Mouse (Mus musculus) MEL (cell line): Measurements from ENCODE around the gene Eif2b3. TPM values are rescaled to one million over a fixed set of nuclear protein-coding genes. Genes with fewer than 3 reads are reported as not detected.
A peak's percentile ranks its signal among the peaks of the same experiment; 100 is the strongest.

ENCODE experiments used
- DNase-seq: peaks from one replicate; pipeline ENCODE4 v3.0.0; 2011; ENCODE audit warnings: low read depth, low spot score
- H3K27ac ChIP-seq: 2 replicates; pipeline ENCODE4 v1.5.1; 2012; ENCODE audit warnings: low read depth, mild to moderate bottlenecking, control low read depth, low read length, moderate library complexity; ENCODE audit not compliant: control insufficient read depth
- H3K27me3 ChIP-seq, 2 experiments: fragments of 150-350 bp in 1 of 2; sonication (generic) in 1 of 2; 2 replicates each; pipeline ENCODE4 v1.6.1; 2012; ENCODE audit warnings: low read length in 2 of 2, mild to moderate bottlenecking in 2 of 2, improper control_type of control experiment in 1 of 2, moderate library complexity in 1 of 2; ENCODE audit not compliant: insufficient read depth in 2 of 2, control insufficient read depth in 1 of 2
- H3K36me3 ChIP-seq, 2 experiments: 2 replicates each; pipeline ENCODE4 v1.6.1; 2012 to 2014; ENCODE audit warnings: low read length in 2 of 2, improper control_type of control experiment in 1 of 2, inconsistent platforms in 1 of 2, mild to moderate bottlenecking in 1 of 2; ENCODE audit not compliant: insufficient read depth in 2 of 2, control insufficient read depth in 1 of 2
- H3K4me1 ChIP-seq, 2 experiments: fragments of 150-350 bp in 1 of 2; sonication (generic) in 1 of 2; 2 replicates each; pipeline ENCODE4 v1.6.1; 2012; ENCODE audit warnings: low read length in 2 of 2, improper control_type of control experiment in 1 of 2, mild to moderate bottlenecking in 1 of 2; ENCODE audit not compliant: insufficient read depth in 2 of 2, control insufficient read depth in 1 of 2
- H3K4me3 ChIP-seq, 2 experiments: fragments of 150-350 bp in 1 of 2; sonication (generic) in 1 of 2; 2 replicates each; pipeline ENCODE4 v1.5.1; 2012; ENCODE audit warnings: low read depth in 2 of 2, low read length in 2 of 2, mild to moderate bottlenecking in 2 of 2, moderate library complexity in 2 of 2, control low read depth in 1 of 2, improper control_type of control experiment in 1 of 2; ENCODE audit not compliant: control insufficient read depth in 1 of 2, insufficient read depth in 1 of 2
- H3K79me2 ChIP-seq: 2 replicates; pipeline ENCODE4 v1.6.1; 2012; ENCODE audit warnings: mild to moderate bottlenecking, low read length, moderate library complexity; ENCODE audit not compliant: control insufficient read depth, poor library complexity, insufficient read depth
- H3K9ac ChIP-seq: 2 replicates; pipeline ENCODE4 v1.6.1; 2012; ENCODE audit warnings: low read depth, mild to moderate bottlenecking, control low read depth, low read length, moderate library complexity; ENCODE audit not compliant: control insufficient read depth, poor library complexity, severe bottlenecking
- H3K9me3 ChIP-seq: fragments of 150-350 bp; sonication (generic); replicated peaks from 2 replicates; pipeline ENCODE4 v1.6.1; 2012; ENCODE audit warnings: mild to moderate bottlenecking, low read length, improper control_type of control experiment, moderate library complexity; ENCODE audit not compliant: insufficient read depth
- E2F4 ChIP-seq: IDR thresholded peaks from 2 replicates; pipeline ENCODE4 v1.6.1; 2011; ENCODE audit warnings: low read depth, low read length, improper control_type of control experiment, borderline replicate concordance
- ELF1 ChIP-seq: IDR thresholded peaks from 2 replicates; pipeline ENCODE4 v1.6.1; 2014; ENCODE audit warnings: low read depth, mild to moderate bottlenecking, inconsistent platforms, low read length, improper control_type of control experiment, moderate library complexity
- EP300 ChIP-seq, 2 experiments: IDR thresholded peaks; 2 replicates each; pipeline ENCODE4 v1.6.1; 2011; ENCODE audit warnings: improper control_type of control experiment in 2 of 2, low read length in 2 of 2, low read depth in 1 of 2, mild to moderate bottlenecking in 1 of 2
- GABPA ChIP-seq: IDR thresholded peaks from 2 replicates; pipeline ENCODE4 v1.6.1; 2012; ENCODE audit warnings: low read depth, mild to moderate bottlenecking, inconsistent platforms, low read length, improper control_type of control experiment, moderate library complexity
- GATA1 ChIP-seq: IDR thresholded peaks from 2 replicates; pipeline ENCODE4 v1.6.1; 2011; ENCODE audit warnings: low read depth, low read length, improper control_type of control experiment
- HCFC1 ChIP-seq: IDR thresholded peaks from 2 replicates; pipeline ENCODE4 v1.6.1; 2012; ENCODE audit warnings: low read depth, mild to moderate bottlenecking, inconsistent platforms, low read length, improper control_type of control experiment, moderate library complexity
- KAT2A ChIP-seq: conservative IDR thresholded peaks from 2 replicates; pipeline ENCODE4 v1.6.1; 2012; ENCODE audit warnings: low read depth, low read length, improper control_type of control experiment, inconsistent platforms
- MAFK ChIP-seq: IDR thresholded peaks from 2 replicates; pipeline ENCODE4 v1.6.1; 2011; ENCODE audit warnings: low read depth, mild to moderate bottlenecking, low read length, improper control_type of control experiment, borderline replicate concordance
- MAZ ChIP-seq: IDR thresholded peaks from 2 replicates; pipeline ENCODE4 v1.6.1; 2012; ENCODE audit warnings: low read depth, mild to moderate bottlenecking, inconsistent platforms, low read length, improper control_type of control experiment
- MYC ChIP-seq: IDR thresholded peaks from 2 replicates; pipeline ENCODE4 v1.6.1; 2011; ENCODE audit warnings: low read depth, mild to moderate bottlenecking, low read length, improper control_type of control experiment, moderate library complexity
- NELFE ChIP-seq: IDR thresholded peaks from 2 replicates; pipeline ENCODE4 v1.6.1; 2011; ENCODE audit warnings: low read depth, low read length, improper control_type of control experiment
- POLR2A ChIP-seq, 2 experiments: IDR thresholded peaks; 2 replicates each; pipeline ENCODE4 v1.6.1; 2011 to 2012; ENCODE audit warnings: low read length in 2 of 2, mild to moderate bottlenecking in 2 of 2, control low read depth in 1 of 2, improper control_type of control experiment in 1 of 2, low read depth in 1 of 2, moderate library complexity in 1 of 2; ENCODE audit not compliant: control insufficient read depth in 1 of 2, insufficient read depth in 1 of 2, poor library complexity in 1 of 2
- SIN3A ChIP-seq: IDR thresholded peaks from 2 replicates; pipeline ENCODE4 v1.6.1; 2012; ENCODE audit warnings: low read length, improper control_type of control experiment, inconsistent platforms
- TAL1 ChIP-seq: IDR thresholded peaks from 2 replicates; pipeline ENCODE4 v1.6.1; 2012; ENCODE audit warnings: mild to moderate bottlenecking, inconsistent platforms, low read length, moderate library complexity, mixed read lengths
- TBP ChIP-seq: IDR thresholded peaks from 2 replicates; pipeline ENCODE4 v1.8.0; 2011; ENCODE audit warnings: low read depth, low read length, improper control_type of control experiment
- TCF12 ChIP-seq: IDR thresholded peaks from 2 replicates; pipeline ENCODE4 v1.6.1; 2014; ENCODE audit warnings: low read depth, mild to moderate bottlenecking, inconsistent platforms, low read length, improper control_type of control experiment, moderate library complexity
- ZKSCAN1 ChIP-seq: IDR thresholded peaks from 2 replicates; pipeline ENCODE4 v1.6.1; 2012; ENCODE audit warnings: low read depth, mild to moderate bottlenecking, inconsistent platforms, low read length, improper control_type of control experiment, moderate library complexity
- ZMIZ1 ChIP-seq: IDR thresholded peaks from 2 replicates; pipeline ENCODE4 v1.6.1; 2012; ENCODE audit warnings: low read depth, mild to moderate bottlenecking, inconsistent platforms, low read length, improper control_type of control experiment, moderate library complexity
- polyA plus RNA-seq, 2 experiments: library from polyadenylated mRNA; stranded (reverse) in 1 of 2; unstranded in 1 of 2; fragments of >175 nt in 1 of 2; fragments of >200 nt in 1 of 2; gene quantifications; 2 replicates each; pipeline versions ENCODE4 v1.2.1 to v1.2.4; 2012; ENCODE audit warnings: low replicate concordance in 2 of 2, low read depth in 1 of 2; ENCODE audit not compliant: insufficient read length in 2 of 2, insufficient read depth in 1 of 2, missing spikeins in 1 of 2
- total RNA-seq: library from RNA; depleted of rRNA; stranded (reverse); fragments of 300-350 nt; gene quantifications from 2 replicates; pipeline ENCODE4 v1.2.3, GENCODE M21; 2012

Gene Eif2b3
- total and polyA plus RNA-seq, 3 experiments: 77.5 to 79.3 TPM; not detected in 1

DNA sequence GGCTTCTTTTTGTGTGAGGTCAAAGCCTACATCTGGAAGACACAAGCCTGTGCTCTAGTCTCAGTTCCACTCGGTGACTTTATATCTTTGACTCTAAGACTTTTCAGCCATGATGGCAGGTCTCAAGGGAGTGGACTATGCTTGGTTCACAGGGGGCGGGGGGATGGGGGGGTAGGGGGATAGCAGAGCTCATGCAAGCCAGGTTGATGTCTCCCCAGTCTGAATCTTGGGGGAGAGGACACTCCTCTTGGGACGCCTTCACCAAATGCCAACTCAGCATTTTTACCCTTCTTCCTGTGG, 105.0 kb downstream of the Eif2b3 start:
- TF ChIP-seq ZKSCAN1: no peak
- TF ChIP-seq MAFK: peak; percentile 98; the same call in 1 of the 2 replicates

GRCm38 (mm10) chr4:117124518-117125347, 105.5 kb downstream of the Eif2b3 start:
- H3K36me3 ChIP-seq: peaks cover 0 to 31% of the 10 kb centered on the region in 2 experiments; a peak in 2 of 4 replicates
- peak; percentile 66 for TF ChIP-seq NELFE
- TF ChIP-seq MAZ: peak; percentile 61; the same call in 1 of the 2 replicates
- peak in 1 of 2 experiments; percentile 71; a peak in 2 of 4 replicates for TF ChIP-seq POLR2A (IDR thresholded peaks at IDR 0.05; ENCODE audit: control insufficient read depth in 1 of 2, insufficient read depth in 1 of 2, low read depth in 1 of 2, low read length in 2 of 2, poor library complexity in 1 of 2)
- TF ChIP-seq TBP: no peak; the same call in none of the 2 replicates
- TF ChIP-seq GATA1: peak; percentile 83
- TF ChIP-seq TCF12: peak; percentile 67
- TF ChIP-seq MYC: 0 out of 2 replicates have a peak, but pooled peaks have one; percentile 17
- peak; percentile 39 to 77; a peak in 3 of 4 replicates for TF ChIP-seq EP300 (IDR thresholded peaks at IDR 0.05; ENCODE audit: low read depth in 1 of 2, low read length in 2 of 2)
- peak; percentile 56; the same call in 1 of the 2 replicates for TF ChIP-seq ELF1
- no peak for TF ChIP-seq GABPA
- peak; percentile 92 for TF ChIP-seq TAL1
- peak; percentile 74; the same call in 1 of the 2 replicates for TF ChIP-seq SIN3A
- no peak for TF ChIP-seq E2F4
- TF ChIP-seq KAT2A: no peak
- TF ChIP-seq HCFC1: peak; percentile 17; the same call in 1 of the 2 replicates
- TF ChIP-seq ZMIZ1: no peak; the same call in 1 of the 2 replicates
- H3K4me3 ChIP-seq: peak overlapping the region; percentile 32 to 54
- H3K79me2 ChIP-seq: peaks cover 11% of the 10 kb centered on the region; the same call in 1 of the 2 replicates
- no peaks in the 10 kb centered on the region for H3K27me3 ChIP-seq
- DNase-seq: peak; percentile 96
- peak overlapping the region; percentile 100 for H3K27ac ChIP-seq
- H3K4me1 ChIP-seq: peaks cover 5 to 36% of the 10 kb centered on the region in 2 experiments
- no peaks in the 10 kb centered on the region for H3K9me3 ChIP-seq
- peak overlapping the region; percentile 83 for H3K9ac ChIP-seq

More for the DNA sequence above, 105.0 kb downstream of the Eif2b3 start:
- Histone ChIP-seq H3K4me3 (peak overlapping the region; percentile 32 to 54), H3K79me2 (peaks cover 13% of the 10 kb centered on the region), H3K4me1 (peaks cover 5 to 36% of the 10 kb centered on the region in 2 experiments), H3K27ac (peak overlapping the region; percentile 100), H3K9ac (peak overlapping the region; percentile 83), H3K9me3 (no peaks in the 10 kb centered on the region), H3K27me3 (no peaks in the 10 kb centered on the region), H3K36me3 (peaks cover 0 to 34% of the 10 kb centered on the region in 2 experiments; a peak in 2 of 4 replicates)
- no peak for DNase-seq
